Mouse (Mus musculus): ENCODE measurements around the gene Zfp810.
A peak's percentile ranks its signal among the peaks of the same experiment; 100 is the strongest.

Zfp810 gene

DNA sequence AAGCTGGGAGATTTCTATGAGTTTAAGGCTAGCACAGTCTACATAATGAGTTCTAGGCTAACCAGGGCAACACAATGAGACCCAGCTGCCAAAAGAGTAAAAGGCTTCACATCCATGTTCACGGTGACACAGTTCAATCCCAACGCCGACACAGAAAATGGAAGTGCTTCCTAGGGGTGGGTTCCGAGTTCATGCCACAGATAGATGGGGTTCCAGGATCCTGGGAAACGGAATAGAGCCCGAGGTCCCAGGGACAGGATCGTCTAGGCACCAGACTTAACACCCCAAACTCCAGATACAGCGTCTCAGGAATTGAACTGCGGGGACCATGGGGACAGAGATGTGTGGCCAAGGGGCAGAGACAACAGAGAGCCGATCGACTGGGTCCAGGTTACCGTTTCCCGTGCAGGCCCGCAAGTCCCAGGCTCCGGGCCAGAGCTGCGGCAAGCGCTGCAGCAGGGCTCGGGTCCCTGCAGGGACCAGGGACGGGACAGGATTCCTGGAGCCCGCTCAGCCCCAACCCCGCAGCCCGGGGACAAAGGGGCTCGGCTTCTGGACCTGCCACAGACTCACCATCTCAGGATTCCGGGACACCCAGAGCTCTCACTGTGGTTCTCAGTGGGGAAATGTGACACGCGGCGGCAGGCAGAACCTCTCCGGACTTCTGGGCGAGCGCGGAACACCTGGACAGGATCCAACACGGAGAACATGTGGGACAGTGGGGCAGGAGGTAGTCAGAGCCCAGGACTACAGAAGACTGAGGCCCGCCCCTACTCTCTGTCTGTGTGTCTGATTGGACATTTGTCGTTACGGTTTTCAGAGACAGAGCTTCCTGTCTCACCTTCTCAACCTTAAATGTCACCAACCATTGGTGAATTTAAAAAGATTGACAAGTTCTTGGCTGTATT is 48.0 kb downstream of the Zfp810 start, which contains the start of gene Zfp599:
Gene Zfp599 (minus strand): TSS at position 712 of the 908 bp plus-strand sequence.
- peak; percentile 77 for DNase-seq (ENCODE audit: low spot score)

DNA sequence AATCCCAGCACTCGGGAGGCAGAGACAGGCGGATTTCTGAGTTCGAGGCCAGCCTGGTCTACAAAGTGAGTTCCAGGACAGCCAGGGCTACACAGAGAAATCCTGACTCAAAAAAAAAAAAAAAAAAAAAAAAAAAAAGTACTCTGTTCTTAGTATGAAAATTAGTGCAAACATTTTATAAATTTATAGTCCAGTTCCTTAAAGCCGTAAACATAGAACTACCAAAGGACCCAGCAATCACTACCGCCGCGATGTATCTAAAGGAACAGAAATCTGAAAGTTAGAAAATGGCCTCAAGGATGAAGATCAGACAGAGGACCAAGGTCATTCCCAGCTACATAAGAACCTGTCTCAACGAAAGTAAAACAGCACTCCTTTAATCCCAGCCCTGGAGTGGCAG is 48.7 kb downstream of the Zfp810 start:
- no peak for DNase-seq (ENCODE audit: low spot score)

DNA sequence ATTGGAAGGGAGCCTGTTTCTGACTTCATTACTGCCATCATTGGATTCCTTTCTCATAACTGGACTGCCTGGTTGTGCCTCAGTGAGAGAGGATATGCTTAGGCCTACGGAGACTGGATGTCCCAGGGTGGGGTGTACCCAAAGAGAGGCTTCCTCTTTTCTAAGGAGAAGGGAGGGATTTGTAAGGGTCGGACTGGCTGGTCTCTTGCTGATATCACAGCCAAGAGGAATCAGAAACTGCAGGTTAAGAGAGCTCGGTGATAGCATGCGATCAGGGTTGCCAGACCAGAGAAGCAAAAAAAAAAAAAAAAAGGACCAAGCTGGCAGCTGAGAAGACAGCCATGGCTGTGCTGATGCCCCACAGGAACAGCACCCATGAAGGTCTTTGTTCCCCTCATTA is 50.9 kb downstream of the Zfp810 start:
- DNase-seq (ENCODE audit: low spot score) = no peak

DNA sequence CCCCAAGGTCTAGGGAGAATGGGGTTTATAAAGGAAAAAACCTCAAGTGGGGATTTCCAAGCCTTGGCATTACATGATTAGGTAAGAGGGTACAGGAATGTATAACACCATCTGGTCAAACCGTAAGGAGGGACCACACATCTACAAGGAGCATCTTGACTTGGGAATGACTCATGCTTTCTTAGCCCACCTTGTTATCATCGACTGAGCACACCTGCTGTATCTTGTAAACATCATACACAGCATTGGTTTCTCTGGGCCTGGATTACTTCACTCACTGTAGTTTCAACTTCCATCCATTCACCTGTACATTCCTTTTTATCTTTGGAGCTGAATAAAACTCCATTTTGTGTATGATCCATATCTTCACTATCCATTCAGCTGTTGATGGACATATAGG is 63.2 kb downstream of the Zfp810 start:
- DNase-seq (ENCODE audit: low spot score) = no peak

DNA sequence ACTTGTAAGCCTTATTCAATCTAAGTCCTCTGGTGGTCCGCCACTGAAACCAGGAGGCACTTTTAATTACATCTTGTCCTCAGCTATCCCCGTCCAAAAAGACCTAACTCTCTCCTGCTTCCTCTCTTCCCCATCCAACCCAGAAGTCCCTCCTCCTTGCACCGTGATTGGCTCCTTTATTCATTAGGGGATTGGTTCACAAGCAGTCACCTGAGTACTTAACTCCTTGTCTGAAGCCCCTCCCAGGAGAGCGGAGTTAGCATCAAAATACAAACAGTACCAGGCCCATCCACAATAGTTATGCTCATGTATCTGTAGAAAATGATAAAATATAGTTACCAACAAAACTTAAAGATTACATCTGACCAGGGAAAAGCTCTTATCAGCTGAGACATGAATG is 67.4 kb downstream of the Zfp810 start:
- no peak for DNase-seq (ENCODE audit: low spot score)

DNA sequence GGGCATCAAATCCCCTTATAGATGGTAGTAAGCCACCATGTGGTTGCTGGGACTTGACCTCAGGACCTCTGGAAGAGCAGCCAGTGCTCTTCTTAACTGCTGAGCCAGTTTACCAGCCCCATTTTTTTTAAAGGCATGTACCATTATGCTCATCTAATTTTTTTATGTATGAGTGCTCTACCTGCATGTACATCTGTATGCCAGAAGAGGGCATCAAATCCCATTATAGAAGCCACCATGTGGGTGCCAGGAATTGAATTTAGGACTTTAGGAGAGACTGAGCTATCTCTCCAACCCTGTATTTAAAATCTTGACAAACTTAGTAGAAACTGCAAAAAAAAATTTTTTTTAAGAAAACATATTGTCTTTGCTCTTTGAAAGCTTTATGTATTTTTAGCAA is 76.9 kb downstream of the Zfp810 start:
- peak; percentile 44 for DNase-seq (ENCODE audit: low spot score)

DNA sequence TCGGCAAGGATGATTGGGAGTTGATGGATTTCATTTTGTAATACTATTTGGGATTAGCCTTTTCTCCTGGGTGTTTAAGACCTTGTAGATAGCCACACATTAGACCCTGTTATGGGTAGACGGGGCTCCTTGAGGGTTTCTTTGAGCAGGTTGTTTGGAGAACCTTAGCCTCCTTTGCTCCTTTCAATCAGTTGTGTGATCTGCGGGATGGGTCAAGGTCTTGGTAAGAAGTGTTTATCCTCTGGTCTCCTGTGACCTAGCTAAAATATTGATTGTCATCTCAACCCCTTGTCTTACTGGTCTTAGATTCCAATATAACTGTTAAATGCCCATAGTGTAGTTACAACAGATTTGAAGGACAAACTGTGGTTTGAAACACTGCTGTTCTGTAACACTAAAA is 77.4 kb downstream of the Zfp810 start:
- no peak for DNase-seq (ENCODE audit: low spot score)

DNA sequence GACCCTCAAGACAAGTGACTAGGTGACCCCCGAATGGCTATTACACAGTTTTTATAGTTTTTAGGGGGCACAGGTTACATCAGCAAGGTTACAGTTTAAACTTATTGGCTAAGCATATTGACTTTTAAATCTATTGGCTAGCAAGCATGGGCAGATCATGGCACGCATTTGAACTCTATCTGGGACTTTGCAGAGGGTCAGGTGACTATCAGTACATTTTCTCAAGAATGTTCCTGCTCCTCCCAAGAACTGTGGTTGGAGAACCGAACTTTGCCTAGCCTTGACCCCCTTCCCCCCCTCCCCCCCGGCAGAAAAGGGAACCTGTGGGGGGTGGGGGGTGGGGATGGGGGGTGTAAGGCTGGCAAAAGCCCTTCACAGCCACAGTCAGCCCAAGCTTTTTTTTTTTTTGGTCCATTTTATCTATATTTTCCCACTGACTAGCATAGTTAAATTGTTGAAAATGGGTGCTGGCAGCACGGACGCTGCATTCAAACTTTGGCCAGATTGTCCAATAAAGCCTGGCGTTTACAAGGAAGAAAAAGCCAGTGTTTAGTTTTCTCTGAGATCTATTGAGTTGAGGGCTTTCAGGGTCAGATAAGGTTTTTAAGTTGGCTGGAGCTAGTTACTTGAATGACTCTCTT is 77.9 kb downstream of the Zfp810 start:
- DNase-seq (ENCODE audit: low spot score) = no peak

DNA sequence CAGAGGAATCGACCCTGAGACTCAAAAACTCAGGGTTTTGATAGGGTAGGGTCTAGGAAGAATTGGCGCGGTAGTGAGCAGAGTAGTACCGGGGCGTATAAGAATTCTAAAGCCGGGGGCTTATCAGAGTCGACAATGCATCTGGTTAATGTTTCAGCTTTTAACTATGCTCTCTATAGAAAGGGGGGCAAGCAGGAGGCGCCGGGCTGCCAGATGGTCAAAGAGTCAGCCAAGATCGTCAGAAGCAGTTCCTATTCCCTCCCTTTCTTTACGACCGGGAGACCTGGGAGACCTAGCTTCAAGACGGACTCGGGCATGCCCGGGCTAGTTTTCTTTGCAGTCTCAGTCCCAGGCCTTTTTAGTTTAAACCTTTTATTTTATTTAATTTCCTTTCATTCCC is 80.6 kb downstream of the Zfp810 start:
- no peak for DNase-seq (ENCODE audit: low spot score)
